Mouse (Mus musculus) right cerebral cortex, postnatal 14 days (tissue): ENCODE measurements at regions not wholly inside any gene's neighbourhood (a gene's known extent, or its start where the extent isn't known, plus 50 kb on each side); places are given as distances from the start of the nearest gene placed in this dataset.
A peak's percentile ranks its signal among the peaks of the same experiment; 100 is the strongest.

Experiments used
- DNase-seq: peaks from one replicate; pipeline ENCODE4 v3.0.0; 2022

DNA sequence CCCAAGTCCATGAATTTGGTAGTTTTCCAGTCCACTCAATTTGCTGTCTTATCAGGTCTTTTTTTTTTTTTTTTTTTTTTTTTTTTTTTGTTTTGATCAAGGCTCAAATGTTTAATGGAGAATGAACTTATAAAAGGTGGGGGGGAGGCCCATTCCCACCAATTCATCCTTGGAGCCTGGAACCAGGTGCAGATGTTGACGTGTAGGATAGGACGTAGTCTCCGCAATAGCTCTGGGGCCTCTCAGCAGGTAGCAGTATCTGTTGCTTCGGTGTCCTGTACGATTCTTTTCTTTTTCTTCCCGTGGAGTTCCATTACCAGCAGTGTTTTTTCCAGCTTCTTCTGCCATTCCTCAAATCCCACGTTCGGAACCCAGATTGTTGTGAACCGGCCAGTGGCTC is 1296.3 kb upstream of the Ppp6c start:
- no peak for DNase-seq

DNA sequence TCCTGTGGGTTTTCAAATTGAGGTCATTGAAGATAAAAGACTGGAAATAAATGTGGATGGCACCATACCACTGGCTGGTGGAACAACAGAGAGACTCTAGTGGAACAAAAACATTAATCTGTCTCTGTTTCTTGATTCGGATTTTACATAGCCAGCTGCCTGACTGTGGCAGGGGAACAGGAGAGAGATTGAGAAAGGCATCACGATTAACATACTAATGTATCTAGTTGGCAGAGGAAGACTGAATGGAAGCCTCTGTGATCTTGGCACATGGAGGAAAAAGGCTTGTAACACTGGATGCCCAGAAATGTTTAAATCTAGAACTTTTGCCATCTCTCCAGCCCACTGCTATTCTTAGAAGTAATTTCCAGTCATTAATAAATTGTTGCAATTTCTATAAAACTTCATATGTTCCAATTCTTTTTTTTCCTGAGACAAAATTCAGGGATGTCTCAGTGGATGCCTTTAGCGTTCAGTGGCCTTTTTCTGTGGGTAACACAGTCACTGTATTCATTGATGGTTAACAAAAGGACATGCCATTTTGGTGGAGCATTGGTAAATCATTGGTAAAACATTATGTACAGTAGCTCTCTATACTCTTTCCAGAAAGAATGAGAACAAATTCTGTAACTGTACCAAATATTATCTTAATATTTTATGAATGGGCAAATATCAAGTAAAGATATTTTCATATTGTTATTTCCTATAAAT is 1284.5 kb upstream of the Ppp6c start:
- DNase-seq: no peak

- DNase-seq: no peak
Observed at GRCm38 (mm10) chr2:40478747-40479662, 1252.8 kb upstream of the Ppp6c start.

GRCm38 (mm10) chr2:40477414-40477813 is 1251.2 kb upstream of the Ppp6c start:
- DNase-seq: no peak

- peak; percentile 1 for DNase-seq
Observed at GRCm38 (mm10) chr2:40456374-40456773, 1230.1 kb upstream of the Ppp6c start.

DNA sequence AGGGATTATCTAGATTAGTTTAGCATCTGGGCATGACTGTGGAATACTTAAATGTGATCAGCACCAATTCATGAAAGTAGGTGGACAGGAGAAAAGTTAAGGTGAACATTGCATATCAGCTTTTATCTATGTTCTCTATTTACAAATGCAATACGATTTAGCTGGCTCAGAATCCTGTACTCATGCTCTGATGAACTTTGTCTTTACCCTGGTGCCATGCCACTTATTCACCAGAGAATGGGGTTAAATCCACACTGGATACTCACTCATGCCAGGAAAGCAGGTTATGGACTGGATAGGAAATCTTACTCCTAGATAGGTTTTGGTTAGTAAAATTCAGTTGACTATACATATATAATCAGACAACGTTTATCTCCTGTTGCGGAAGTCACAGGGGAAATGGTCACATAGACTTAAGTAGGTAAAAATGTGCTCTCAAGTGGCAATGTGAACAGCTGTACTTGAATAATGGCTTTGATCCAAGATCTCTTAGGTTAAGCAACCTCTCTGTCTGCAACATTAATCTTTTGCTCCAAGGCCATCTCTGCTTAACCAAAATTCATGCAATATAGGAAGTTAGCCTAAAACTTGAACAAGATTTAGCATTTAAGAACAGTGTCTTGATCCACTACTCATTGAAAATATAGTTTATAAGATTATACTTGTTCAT is 1206.7 kb upstream of the Ppp6c start:
- DNase-seq: no peak

DNA sequence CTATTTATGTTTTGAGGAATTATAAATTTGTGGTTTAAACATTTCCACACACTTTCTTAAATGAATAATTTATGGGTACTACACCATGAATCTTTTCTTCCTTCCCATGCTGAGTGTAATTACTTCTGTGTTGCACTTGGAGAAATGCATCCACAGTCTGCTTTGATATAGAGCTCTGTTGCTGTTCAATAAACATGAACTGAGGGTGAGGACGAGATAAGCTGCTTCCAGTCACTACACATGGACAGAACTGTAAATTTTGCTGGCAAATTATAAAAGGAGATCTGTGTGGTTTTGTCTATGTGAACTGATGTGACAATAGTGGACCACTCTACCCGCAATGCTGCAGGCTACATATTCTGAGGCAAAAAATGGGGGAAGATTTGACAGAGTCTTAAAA is 1205.1 kb upstream of the Ppp6c start:
- DNase-seq: no peak

DNA sequence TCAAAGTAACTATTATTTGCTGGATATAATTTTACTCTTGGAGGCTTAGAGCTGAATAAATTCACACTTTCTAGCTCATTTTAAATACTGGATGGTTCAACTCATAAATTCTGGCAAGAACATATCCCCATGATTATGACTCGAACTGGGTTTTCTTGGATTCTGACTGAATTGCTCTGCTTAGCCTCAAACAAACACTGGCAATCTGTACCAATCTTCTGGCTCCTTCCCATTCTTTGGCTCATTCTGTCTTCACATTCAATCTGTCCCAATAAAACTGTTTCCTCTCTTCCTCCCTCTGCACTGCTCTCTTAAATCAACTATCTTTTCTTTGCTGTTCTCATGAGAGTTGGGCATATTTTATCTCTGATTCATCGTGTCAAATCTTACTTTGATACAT is 1176.2 kb upstream of the Ppp6c start:
- DNase-seq: no peak
